Mouse (Mus musculus): Measurements from ENCODE around the gene Tlr8. TPM values are rescaled to one million over a fixed set of nuclear protein-coding genes. Genes with fewer than 3 reads are reported as not detected.
"Not testable (repeated sequence)": the region's sequence is repeated elsewhere in the genome, so short reads cannot be mapped to it uniquely, and the experiment has no call there.

The Tlr8 gene
- 0.10 and 0.58 TPM in 2 replicates for polyA plus RNA-seq (2015; fragmentation: Nextera tagmentation; extraction: Ambion mirVana)

GRCm38 (mm10) chrX:167264086-167264485, at the start of gene Tlr8:
Gene Tlr8, minus strand, starts transcription at chrX:167264329.
- no peaks in the 10 kb centered on the region for H3K4me1 ChIP-seq
- no peak within 1 kb of the TSS for H3K4me3 ChIP-seq
- WGBS = 77% methylated on average over 4 of the region's 4 CpGs
- no peak within 1 kb of the TSS for H3K27ac ChIP-seq
- ATAC-seq (ENCODE audit: insufficient number of reproducible peaks, insufficient read depth, low FRiP score, low TSS enrichment, low read depth) = no peak
- H3K36me3 ChIP-seq = no peaks in the 10 kb centered on the region
- no peaks in the 10 kb centered on the region for H3K9me3 ChIP-seq
- H3K9ac ChIP-seq = no peak within 1 kb of the TSS
- peaks cover 23% of the 10 kb centered on the region for H3K27me3 ChIP-seq
- H3K4me2 ChIP-seq = no peak within 1 kb of the TSS

- not testable (repeated sequence) for H3K4me1 ChIP-seq; H3K4me2 ChIP-seq; H3K27ac ChIP-seq; H3K4me3 ChIP-seq; H3K36me3 ChIP-seq; H3K27me3 ChIP-seq; H3K9me3 ChIP-seq; ATAC-seq (ENCODE audit: insufficient number of reproducible peaks, insufficient read depth, low FRiP score, low TSS enrichment, low read depth); H3K9ac ChIP-seq
- 91% methylated on average over 1 of the region's 1 CpGs for WGBS
Measured at GRCm38 (mm10) chrX:167302061-167302460, 37.9 kb upstream of the Tlr8 start.

GRCm38 (mm10) chrX:167276953-167277352, 12.8 kb upstream of the Tlr8 start:
- no peak for ATAC-seq (ENCODE audit: insufficient number of reproducible peaks, insufficient read depth, low FRiP score, low TSS enrichment, low read depth)
- peaks cover 16% of the 10 kb centered on the region for H3K27me3 ChIP-seq
- H3K27ac ChIP-seq = no peak overlapping the region
- no peak overlapping the region for H3K9ac ChIP-seq
- no peaks in the 10 kb centered on the region for H3K4me1 ChIP-seq
- WGBS = 28% methylated on average over 9 of the region's 9 CpGs
- H3K4me3 ChIP-seq = peak overlapping the region; percentile 23
- peak overlapping the region; percentile 44 for H3K4me2 ChIP-seq
- H3K36me3 ChIP-seq = no peaks in the 10 kb centered on the region
- no peaks in the 10 kb centered on the region for H3K9me3 ChIP-seq

GRCm38 (mm10) chrX:167276551-167276950, 12.4 kb upstream of the Tlr8 start:
- Histone ChIP-seq H3K27me3 (peaks cover 16% of the 10 kb centered on the region), H3K36me3 (no peaks in the 10 kb centered on the region), H3K9me3 (no peaks in the 10 kb centered on the region), H3K27ac (no peak overlapping the region), H3K9ac (no peak overlapping the region), H3K4me2 (peak overlapping the region; percentile 44), H3K4me3 (peak overlapping the region; percentile 23), H3K4me1 (no peaks in the 10 kb centered on the region)
- ATAC-seq (ENCODE audit: insufficient number of reproducible peaks, insufficient read depth, low FRiP score, low TSS enrichment, low read depth) = no peak
- 48% methylated on average over 10 of the region's 10 CpGs for WGBS

GRCm38 (mm10) chrX:167263530-167263929, 599 bp downstream of the Tlr8 start:
- ATAC-seq (ENCODE audit: insufficient number of reproducible peaks, insufficient read depth, low FRiP score, low TSS enrichment, low read depth) = no peak
- H3K4me3 ChIP-seq = no peak overlapping the region
- no peak overlapping the region for H3K4me2 ChIP-seq
- peaks cover 17% of the 10 kb centered on the region for H3K27me3 ChIP-seq
- no peaks in the 10 kb centered on the region for H3K36me3 ChIP-seq
- H3K9me3 ChIP-seq = no peaks in the 10 kb centered on the region
- H3K4me1 ChIP-seq = no peaks in the 10 kb centered on the region
- 86% methylated on average over 4 of the region's 4 CpGs for WGBS
- H3K27ac ChIP-seq = no peak overlapping the region
- H3K9ac ChIP-seq = no peak overlapping the region

- no peaks in the 10 kb centered on the region for H3K9me3 ChIP-seq
- no peaks in the 10 kb centered on the region for H3K36me3 ChIP-seq
- no peak for ATAC-seq (ENCODE audit: insufficient number of reproducible peaks, insufficient read depth, low FRiP score, low TSS enrichment, low read depth)
Measured at GRCm38 (mm10) chrX:167241736-167242135, 22.4 kb downstream of the Tlr8 start.

GRCm38 (mm10) chrX:167239293-167239921, 24.7 kb downstream of the Tlr8 start:
- 37% methylated on average over 9 of the region's 9 CpGs for WGBS
- Histone ChIP-seq H3K4me2 (no peak overlapping the region), H3K4me1 (0 out of 2 replicates have a peak, but pooled peaks cover 4% of the 10 kb centered on the region), H3K9ac (no peak overlapping the region), H3K36me3 (no peaks in the 10 kb centered on the region), H3K27ac (no peak overlapping the region), H3K9me3 (no peaks in the 10 kb centered on the region), H3K27me3 (peaks cover 30% of the 10 kb centered on the region), H3K4me3 (no peak overlapping the region)
- peak; percentile 71; the same call in 1 of the 2 replicates for ATAC-seq (ENCODE audit: insufficient number of reproducible peaks, insufficient read depth, low FRiP score, low TSS enrichment, low read depth)

More at GRCm38 (mm10) chrX:167241736-167242135, 22.4 kb downstream of the Tlr8 start:
- 90% methylated on average over 3 of the region's 3 CpGs for WGBS
- Histone ChIP-seq H3K27ac (no peak overlapping the region), H3K4me3 (no peak overlapping the region), H3K27me3 (peaks cover 29% of the 10 kb centered on the region), H3K4me2 (no peak overlapping the region), H3K9ac (no peak overlapping the region), H3K4me1 (0 out of 2 replicates have a peak, but pooled peaks cover 4% of the 10 kb centered on the region)

- Histone ChIP-seq H3K4me3 (no peak overlapping the region), H3K27me3 (peaks cover 31% of the 10 kb centered on the region), H3K9ac (no peak overlapping the region), H3K4me2 (no peak overlapping the region; the same call in 1 of the 2 replicates), H3K9me3 (no peaks in the 10 kb centered on the region), H3K4me1 (no peaks in the 10 kb centered on the region), H3K27ac (peak overlapping the region; percentile 64; the same call in 1 of the 2 replicates), H3K36me3 (no peaks in the 10 kb centered on the region)
- 28% methylated on average over 9 of the region's 9 CpGs for WGBS
- 0 out of 2 replicates have a peak, but pooled peaks have one; percentile 67 for ATAC-seq (ENCODE audit: insufficient number of reproducible peaks, insufficient read depth, low FRiP score, low TSS enrichment, low read depth)
Measured at GRCm38 (mm10) chrX:167233104-167233687, 30.9 kb downstream of the Tlr8 start.

GRCm38 (mm10) chrX:167231150-167231549, 33.0 kb downstream of the Tlr8 start:
- H3K27me3 ChIP-seq = peaks cover 31% of the 10 kb centered on the region
- ATAC-seq (ENCODE audit: insufficient number of reproducible peaks, insufficient read depth, low FRiP score, low TSS enrichment, low read depth) = no peak
- H3K9ac ChIP-seq = no peak overlapping the region
- H3K36me3 ChIP-seq = no peaks in the 10 kb centered on the region
- no peak overlapping the region for H3K4me3 ChIP-seq
- no peaks in the 10 kb centered on the region for H3K4me1 ChIP-seq
- no peak overlapping the region for H3K27ac ChIP-seq
- no peak overlapping the region for H3K4me2 ChIP-seq
- no peaks in the 10 kb centered on the region for H3K9me3 ChIP-seq
- 63% methylated on average over 8 of the region's 8 CpGs for WGBS

- H3K27me3 ChIP-seq = peaks cover 36% of the 10 kb centered on the region
- no peak overlapping the region for H3K4me3 ChIP-seq
- H3K9ac ChIP-seq = no peak overlapping the region
- H3K4me1 ChIP-seq = no peaks in the 10 kb centered on the region
- H3K36me3 ChIP-seq = no peaks in the 10 kb centered on the region
- no peak overlapping the region for H3K4me2 ChIP-seq
- WGBS = 46% methylated on average over 1 of the region's 1 CpGs
- no peak for ATAC-seq (ENCODE audit: insufficient number of reproducible peaks, insufficient read depth, low FRiP score, low TSS enrichment, low read depth)
- H3K27ac ChIP-seq = no peak overlapping the region
- no peaks in the 10 kb centered on the region for H3K9me3 ChIP-seq
Measured at GRCm38 (mm10) chrX:167229819-167230218, 34.3 kb downstream of the Tlr8 start.

GRCm38 (mm10) chrX:167229206-167229605, 34.9 kb downstream of the Tlr8 start:
- H3K4me3 ChIP-seq = no peak overlapping the region
- WGBS = 45% methylated on average over 6 of the region's 6 CpGs
- peaks cover 30% of the 10 kb centered on the region for H3K27me3 ChIP-seq
- no peak overlapping the region for H3K9ac ChIP-seq
- no peaks in the 10 kb centered on the region for H3K4me1 ChIP-seq
- H3K36me3 ChIP-seq = no peaks in the 10 kb centered on the region
- H3K27ac ChIP-seq = no peak overlapping the region
- H3K9me3 ChIP-seq = no peaks in the 10 kb centered on the region
- ATAC-seq (ENCODE audit: insufficient number of reproducible peaks, insufficient read depth, low FRiP score, low TSS enrichment, low read depth) = no peak
- H3K4me2 ChIP-seq = no peak overlapping the region

- no peak overlapping the region for H3K4me2 ChIP-seq
- no peaks in the 10 kb centered on the region for H3K9me3 ChIP-seq
- H3K36me3 ChIP-seq = no peaks in the 10 kb centered on the region
- H3K27ac ChIP-seq = no peak overlapping the region
- no peak overlapping the region for H3K9ac ChIP-seq
- peaks cover 21% of the 10 kb centered on the region; the same call in 1 of the 2 replicates for H3K27me3 ChIP-seq
- no peak for ATAC-seq (ENCODE audit: insufficient number of reproducible peaks, insufficient read depth, low FRiP score, low TSS enrichment, low read depth)
- no peaks in the 10 kb centered on the region for H3K4me1 ChIP-seq
- H3K4me3 ChIP-seq = no peak overlapping the region
- WGBS = 93% methylated on average over 6 of the region's 6 CpGs
Measured at GRCm38 (mm10) chrX:167227756-167228155, 36.4 kb downstream of the Tlr8 start.
